Mouse (Mus musculus) activated CD4-positive, CD25-positive, alpha-beta regulatory T cell (primary cell): ENCODE measurements around the gene Hist1h2bb. TPM values are rescaled to one million over a fixed set of nuclear protein-coding genes. Genes with fewer than 3 reads are reported as not detected.

ENCODE experiments used
- polyA plus RNA-seq, 2 experiments: library from polyadenylated mRNA; unstranded; fragments of 100-300 nt; shearing (Covaris generic); gene quantifications; one replicate each; pipeline ENCODE4 v1.2.1; 2017

Hist1h2bb gene
- 1 to 10 TPM; 1.1 to 2.8 TPM for polyA plus RNA-seq

DNA sequence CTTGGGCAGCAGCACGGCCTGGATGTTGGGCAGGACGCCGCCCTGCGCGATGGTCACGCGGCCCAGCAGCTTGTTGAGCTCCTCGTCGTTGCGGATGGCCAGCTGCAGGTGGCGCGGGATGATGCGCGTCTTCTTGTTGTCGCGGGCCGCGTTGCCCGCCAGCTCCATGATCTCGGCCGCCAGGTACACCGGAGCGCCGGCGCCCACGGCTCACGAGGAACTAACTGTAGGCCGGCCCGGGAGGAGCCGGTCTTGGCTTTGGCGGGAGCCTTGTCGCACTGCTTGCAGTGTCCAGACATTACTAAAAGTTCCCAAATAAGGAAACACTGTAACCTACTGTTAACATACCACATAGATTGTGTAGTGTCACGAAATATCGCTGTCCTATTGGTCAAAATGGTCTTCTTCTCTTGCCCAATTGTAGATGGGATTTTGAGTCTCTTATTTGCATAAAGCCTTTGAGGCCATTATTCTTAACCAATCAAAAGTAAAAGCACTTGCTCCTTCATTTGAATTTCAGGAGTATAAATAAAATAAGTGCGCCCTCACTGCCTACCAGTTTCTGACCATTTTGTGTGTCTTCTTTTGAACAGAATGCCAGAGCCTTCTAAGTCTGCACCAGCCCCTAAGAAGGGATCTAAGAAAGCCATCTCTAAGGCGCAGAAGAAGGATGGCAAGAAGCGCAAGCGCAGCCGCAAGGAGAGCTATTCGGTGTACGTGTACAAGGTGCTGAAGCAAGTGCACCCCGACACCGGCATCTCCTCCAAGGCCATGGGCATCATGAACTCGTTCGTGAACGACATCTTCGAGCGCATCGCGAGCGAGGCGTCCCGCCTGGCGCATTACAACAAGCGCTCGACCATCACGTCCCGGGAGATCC is at the start of gene Hist1h2bb:
Hist1h2bb (plus strand) TSS at position 534 of the 880 bp plus-strand sequence.

DNA sequence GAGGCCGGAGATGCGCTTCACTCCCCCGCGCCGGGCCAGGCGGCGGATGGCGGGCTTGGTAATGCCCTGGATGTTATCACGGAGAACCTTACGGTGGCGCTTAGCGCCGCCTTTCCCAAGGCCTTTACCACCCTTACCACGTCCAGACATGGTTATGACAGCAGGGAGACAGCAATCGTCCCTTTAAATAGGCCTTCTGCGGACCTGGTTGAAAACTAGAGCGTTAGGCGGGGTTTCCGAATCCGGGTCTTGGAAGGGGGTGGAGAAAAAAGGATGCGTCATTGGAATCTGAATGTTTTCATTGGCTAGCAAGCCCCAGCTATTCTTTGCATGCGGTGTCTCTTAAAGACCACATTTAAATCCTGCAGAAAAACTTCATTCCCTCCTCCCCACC is 48.2 kb upstream of the Hist1h2bb start, which contains the start of gene Hist1h4c:
Hist1h4c (minus strand) TSS at position 155 of the 394 bp plus-strand sequence.

DNA sequence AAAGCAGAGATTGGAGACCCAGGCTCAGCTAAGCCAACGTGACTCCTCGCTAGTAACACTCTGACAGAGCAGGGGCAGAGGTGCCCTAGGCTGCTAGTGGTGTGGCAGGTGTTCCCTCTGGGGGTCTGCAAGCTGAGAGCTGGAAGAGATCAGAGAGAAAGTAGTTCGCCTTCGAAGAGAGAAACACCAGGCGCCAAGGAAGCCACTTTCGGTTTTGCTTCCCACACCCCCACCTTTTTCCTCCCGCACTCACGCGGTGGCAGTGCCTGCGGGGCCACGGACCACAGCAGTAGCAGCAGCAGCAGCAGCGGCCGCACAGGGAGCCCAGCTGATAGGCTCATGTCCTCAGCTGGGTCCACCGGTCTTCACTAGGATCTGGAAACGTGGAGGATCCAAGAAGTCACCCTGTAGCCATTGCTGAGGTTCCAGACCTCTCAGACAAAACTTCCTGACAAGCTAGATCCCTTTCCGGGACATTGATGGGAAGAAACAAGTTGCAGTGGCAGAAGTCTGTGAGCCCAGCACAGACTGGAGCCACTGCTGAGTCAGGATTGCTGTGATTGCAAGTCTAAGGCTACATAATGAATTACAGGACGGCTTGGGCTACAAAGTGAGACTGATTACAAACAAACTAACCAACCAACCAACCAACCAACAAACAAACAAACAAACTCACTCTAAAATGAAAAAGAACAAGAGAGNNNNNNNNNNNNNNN is 36.0 kb upstream of the Hist1h2bb start, which contains the start of gene Hfe:
Hfe (minus strand) TSS at position 481 of the 716 bp plus-strand sequence.

DNA sequence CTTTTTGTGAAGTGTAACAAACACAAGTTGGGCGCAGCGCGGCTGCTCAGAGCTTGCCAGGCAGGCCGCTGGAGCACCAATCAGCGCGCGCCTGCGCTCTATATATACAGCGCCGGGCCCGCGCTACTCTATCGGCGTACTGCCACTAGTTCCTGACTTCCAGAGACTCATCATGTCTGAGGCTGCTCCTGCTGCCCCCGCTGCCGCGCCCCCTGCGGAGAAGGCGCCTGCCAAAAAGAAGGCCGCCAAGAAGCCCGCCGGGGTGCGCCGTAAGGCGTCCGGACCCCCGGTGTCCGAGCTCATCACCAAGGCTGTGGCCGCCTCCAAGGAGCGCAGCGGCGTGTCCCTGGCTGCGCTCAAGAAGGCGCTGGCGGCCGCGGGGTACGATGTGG is 7.9 kb upstream of the Hist1h2bb start, which contains the start of gene Hist1h1c:
Hist1h1c (plus strand) TSS at position 132 of the 392 bp plus-strand sequence.

DNA sequence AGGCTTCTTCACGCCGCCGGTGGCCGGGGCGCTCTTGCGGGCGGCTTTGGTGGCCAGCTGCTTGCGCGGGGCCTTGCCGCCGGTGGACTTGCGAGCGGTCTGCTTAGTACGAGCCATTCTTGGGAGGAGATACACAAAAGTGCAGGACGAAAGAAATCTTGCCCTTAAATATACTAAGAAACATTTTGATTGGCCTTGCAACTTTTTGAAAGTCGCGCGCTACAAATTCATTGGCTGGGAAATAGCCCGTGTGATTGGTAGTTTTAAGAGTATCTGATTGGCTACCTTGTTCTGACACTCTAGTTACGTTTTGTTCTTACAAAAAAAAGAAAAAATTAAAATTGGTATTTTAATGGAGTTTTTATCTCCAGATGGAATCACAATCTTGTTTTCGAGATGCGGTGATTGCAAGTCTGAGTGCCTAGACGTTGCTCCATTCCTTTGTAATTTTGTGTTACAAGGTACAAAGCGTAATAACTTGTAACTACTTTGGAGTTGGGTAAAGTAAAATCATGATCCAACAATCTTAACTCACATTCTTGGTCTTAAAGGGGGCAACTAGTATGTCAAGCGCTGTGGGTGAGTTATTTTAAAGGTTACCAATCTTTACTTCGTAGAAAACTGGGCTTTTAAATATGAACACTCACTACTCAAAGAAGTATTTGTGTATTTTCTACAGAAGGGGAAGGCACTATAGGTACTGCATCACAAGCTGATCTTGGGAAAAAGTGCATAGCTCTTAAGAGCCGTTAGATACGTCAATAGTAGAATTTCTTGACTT is 963 bp upstream of the Hist1h2bb start, which contains the start of gene Hist1h3c:
Hist1h3c (minus strand) TSS at position 222 of the 781 bp plus-strand sequence.

DNA sequence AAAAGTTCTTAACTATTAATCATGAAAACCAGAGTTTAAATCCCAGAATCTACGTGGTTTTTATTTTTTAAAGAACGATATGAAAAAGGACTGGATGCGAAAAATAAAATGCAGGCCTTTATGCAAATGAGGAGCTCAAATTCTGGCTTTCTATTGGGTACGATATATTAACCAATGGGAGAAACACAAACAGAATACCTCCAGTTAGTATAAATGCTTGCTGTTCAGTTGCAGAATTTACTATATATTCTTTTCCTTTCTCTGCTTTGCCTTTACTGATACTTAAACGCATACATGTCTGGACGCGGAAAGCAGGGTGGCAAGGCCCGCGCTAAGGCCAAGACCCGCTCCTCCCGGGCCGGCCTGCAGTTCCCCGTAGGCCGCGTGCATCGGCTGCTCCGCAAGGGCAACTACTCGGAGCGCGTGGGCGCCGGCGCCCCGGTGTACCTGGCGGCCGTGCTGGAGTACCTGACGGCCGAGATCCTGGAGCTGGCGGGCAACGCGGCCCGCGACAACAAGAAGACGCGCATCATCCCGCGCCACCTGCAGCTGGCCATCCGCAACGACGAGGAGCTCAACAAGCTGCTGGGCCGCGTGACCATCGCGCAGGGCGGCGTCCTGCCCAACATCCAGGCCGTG is 4.4 kb downstream of the Hist1h2bb start, which contains the start of gene Hist1h2ab:
Hist1h2ab (plus strand) TSS at position 288 of the 639 bp plus-strand sequence.

DNA sequence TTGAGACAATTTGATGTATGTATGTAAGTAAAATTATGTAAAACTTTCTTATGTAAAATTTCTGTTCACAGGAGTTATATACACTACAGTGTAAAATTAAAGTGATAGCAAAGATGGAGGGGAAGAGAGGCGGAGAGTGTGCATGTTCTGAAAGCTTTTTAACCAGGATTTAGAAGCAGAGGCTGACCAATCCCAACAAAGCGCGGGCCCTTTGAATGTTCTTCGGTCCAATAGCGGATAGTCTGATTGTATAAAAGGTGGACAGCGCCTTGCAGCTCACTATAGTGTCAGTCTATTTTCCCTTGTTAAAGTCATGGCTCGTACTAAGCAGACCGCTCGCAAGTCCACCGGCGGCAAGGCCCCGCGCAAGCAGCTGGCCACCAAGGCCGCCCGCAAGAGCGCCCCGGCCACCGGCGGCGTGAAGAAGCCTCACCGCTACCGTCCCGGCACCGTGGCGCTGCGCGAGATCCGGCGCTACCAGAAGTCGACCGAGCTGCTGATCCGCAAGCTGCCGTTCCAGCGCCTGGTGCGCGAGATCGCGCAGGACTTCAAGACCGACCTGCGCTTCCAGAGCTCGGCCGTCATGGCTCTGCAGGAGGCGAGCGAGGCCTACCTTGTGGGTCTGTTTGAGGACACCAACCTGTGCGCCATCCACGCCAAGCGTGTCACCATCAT is 5.7 kb downstream of the Hist1h2bb start, which contains the start of gene Hist1h3b:
Hist1h3b (plus strand) TSS at position 201 of the 675 bp plus-strand sequence.

DNA sequence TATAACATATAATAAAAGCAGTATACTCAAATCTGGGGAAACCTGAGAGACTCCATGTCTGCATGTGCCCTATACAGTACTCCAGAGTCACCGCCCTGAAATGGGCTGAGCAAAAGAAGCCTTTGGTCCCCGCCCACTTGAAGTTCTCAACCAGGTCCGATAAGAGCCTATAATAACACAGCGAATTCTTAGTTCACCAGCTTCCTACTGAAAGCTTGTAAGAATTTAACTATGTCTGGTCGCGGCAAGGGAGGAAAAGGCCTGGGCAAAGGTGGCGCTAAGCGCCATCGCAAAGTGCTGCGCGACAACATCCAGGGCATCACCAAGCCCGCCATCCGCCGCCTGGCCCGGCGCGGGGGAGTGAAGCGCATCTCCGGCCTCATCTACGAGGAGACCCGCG is 10.3 kb downstream of the Hist1h2bb start, which contains the start of gene Hist1h4b:
Hist1h4b (plus strand) TSS at position 224 of the 400 bp plus-strand sequence.

DNA sequence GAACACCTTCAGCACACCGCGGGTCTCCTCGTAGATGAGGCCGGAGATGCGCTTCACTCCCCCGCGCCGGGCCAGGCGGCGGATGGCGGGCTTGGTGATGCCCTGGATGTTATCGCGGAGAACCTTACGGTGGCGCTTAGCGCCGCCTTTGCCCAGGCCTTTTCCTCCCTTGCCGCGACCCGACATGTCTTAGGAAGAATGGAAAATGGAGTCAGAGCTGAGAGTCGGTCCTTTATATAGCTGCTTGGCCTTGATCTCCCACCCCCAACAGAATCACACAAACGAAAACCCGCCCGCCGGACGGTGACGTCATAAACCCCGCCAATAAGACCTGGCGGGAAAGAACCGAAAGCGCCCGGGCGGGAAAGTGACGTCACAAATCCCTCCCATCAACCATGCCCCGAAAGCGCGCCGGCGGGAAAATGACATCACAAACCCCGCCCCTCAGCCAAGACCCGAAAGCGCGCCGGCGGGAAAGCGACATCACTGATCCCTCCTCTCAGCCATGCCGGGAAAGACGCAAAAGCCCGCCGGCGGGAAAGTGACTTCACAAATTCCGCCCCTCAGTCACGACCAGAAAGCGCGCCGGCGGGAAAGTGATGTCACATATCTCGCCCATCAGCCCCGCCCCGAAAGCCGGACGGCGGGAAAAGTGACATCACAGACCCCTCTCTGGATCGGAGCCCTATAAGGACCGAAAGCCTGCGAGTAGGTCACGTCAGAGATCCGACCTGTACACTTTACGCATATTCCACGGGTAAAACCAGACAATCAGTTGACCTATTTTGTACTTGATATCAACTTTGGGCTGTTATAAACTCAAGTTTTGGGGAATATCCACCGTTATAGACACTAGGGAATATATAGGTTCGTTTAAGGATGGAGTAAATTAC is 14.7 kb downstream of the Hist1h2bb start, which contains the start of gene Hist1h4a:
Hist1h4a (minus strand) TSS at position 259 of the 893 bp plus-strand sequence.

DNA sequence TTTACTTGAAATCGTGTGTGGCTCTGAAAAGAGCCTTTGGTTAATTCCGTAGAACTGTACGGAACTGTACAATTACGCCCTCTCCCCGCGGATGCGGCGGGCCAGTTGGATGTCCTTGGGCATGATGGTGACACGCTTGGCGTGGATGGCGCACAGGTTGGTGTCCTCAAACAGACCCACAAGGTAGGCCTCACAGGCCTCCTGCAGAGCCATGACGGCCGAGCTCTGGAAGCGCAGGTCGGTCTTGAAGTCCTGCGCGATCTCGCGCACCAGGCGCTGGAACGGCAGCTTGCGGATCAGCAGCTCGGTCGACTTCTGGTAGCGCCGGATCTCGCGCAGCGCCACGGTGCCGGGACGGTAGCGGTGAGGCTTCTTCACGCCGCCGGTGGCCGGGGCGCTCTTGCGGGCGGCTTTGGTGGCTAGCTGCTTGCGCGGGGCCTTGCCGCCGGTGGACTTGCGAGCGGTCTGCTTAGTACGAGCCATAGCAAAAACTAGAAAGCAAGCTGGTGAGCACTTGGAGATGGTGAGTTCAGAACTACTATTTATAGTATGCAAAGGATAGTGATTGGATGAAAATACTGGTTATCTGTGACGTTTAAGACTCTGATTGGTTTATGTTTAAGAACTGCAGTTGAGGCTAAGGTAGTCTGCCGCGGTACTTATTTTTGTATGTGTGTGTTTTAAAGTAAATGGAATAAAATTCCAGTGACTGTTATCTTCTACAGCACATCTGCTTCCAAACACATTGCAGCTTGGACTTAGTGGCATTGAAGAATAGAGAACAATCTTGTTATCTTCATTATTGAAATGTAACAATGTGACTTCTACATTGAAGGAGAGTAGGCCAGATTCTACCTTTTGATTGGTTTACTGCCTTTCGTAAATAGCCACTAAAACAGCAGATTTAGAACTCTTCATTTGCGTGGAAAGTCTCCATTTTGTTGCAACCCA is 15.6 kb downstream of the Hist1h2bb start, which contains the start of gene Hist1h3a:
Hist1h3a (minus strand) TSS at position 516 of the 951 bp plus-strand sequence.

DNA sequence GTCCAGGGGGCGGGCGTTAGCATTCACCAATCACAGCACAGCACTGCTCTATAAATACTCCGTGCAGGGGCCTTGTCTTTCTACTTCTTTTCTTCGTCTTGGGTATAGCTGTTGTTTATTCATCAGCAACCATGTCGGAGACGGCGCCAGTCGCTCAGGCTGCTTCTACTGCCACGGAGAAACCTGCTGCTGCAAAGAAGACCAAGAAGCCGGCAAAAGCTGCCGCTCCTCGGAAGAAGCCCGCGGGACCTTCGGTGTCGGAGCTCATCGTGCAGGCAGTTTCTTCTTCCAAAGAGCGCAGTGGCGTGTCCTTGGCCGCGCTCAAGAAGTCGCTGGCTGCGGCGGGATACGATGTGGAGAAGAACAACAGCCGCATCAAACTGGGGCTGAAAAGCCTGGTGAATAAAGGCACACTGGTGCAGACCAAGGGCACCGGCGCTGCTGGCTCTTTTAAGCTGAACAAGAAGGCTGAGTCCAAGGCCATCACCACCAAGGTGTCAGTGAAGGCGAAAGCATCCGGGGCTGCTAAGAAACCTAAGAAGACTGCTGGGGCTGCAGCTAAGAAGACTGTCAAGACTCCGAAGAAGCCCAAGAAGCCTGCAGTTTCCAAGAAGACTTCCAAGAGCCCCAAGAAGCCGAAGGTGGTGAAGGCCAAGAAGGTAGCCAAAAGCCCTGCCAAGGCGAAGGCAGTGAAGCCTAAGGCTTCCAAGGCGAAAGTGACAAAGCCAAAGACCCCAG is 17.2 kb downstream of the Hist1h2bb start, which contains the start of gene Hist1h1a:
Hist1h1a (plus strand) TSS at position 81 of the 738 bp plus-strand sequence.

DNA sequence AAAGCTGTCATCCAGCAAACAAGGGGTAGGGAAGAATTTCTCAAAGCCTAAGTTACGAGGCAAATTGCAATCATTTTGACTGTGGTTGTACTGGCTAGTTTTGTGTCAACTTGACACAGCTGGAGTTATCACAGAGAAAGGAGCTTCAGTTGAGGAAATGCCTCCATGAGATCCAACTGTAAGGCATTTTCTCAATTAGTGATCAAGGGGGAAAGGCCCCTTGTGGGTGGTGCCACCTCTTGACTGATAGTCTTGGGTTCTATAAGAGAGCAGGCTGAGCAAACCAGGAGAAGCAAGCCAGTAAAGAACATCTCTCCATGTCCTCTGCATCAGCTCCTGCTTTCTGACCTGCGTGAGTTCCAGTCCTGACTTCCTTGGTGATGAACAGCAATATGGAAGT is 23.1 kb downstream of the Hist1h2bb start, which contains the start of gene Trim38:
Trim38 (plus strand) TSS at position 301 of the 400 bp plus-strand sequence.

Other genes starting within 250 kb of the Hist1h2bb start
- 1 to 10 TPM; 1.3 to 4.8 TPM for gene Hist1h4h, start 215.7 kb upstream of the Hist1h2bb start, polyA plus RNA-seq
- gene Hist1h2af, start 212.8 kb upstream of the Hist1h2bb start, polyA plus RNA-seq: not detected
- not detected for gene Hist1h3g, start 211.3 kb upstream of the Hist1h2bb start, polyA plus RNA-seq
- under 1 TPM; 0.27 to 0.59 TPM for gene Hist1h2bh, start 203.3 kb upstream of the Hist1h2bb start, polyA plus RNA-seq
- under 1 TPM; 0.41 to 0.84 TPM for gene Hist1h3f, start 202.7 kb upstream of the Hist1h2bb start, polyA plus RNA-seq
- 1 to 10 TPM in 1 of 2 experiments, not detected in 1; 2.0 TPM for gene Hist1h4f, start 195.1 kb upstream of the Hist1h2bb start, polyA plus RNA-seq
- gene Hist1h1d, start 193.5 kb upstream of the Hist1h2bb start, polyA plus RNA-seq: under 1 TPM; 0.64 to 0.98 TPM
- gene Hist1h3e, start 184.4 kb upstream of the Hist1h2bb start, polyA plus RNA-seq: 1 to 10 TPM; 1.4 to 5.5 TPM
- 10 to 100 TPM in 1 of 2 experiments, 1 to 10 TPM in 1; 7.7 to 16.3 TPM for gene Hist1h2ae, start 175.5 kb upstream of the Hist1h2bb start, polyA plus RNA-seq
- 1 to 10 TPM; 2.7 to 5.0 TPM for gene Hist1h2bg, start 175.3 kb upstream of the Hist1h2bb start, polyA plus RNA-seq
- not detected for gene Hist1h2bf, start 172.5 kb upstream of the Hist1h2bb start, polyA plus RNA-seq
- under 1 TPM in 1 of 2 experiments, not detected in 1; 0.38 TPM for gene Hist1h2ad, start 172.4 kb upstream of the Hist1h2bb start, polyA plus RNA-seq
- gene Hist1h3d, start 171.0 kb upstream of the Hist1h2bb start, polyA plus RNA-seq: under 1 TPM in 1 of 2 experiments, not detected in 1; 0.44 TPM
- gene Hist1h4d, start 165.1 kb upstream of the Hist1h2bb start, polyA plus RNA-seq: 10 to 100 TPM; 23.0 to 41.6 TPM
- 1 to 10 TPM; 1.2 to 1.4 TPM for gene Hist1h2be, start 125.6 kb upstream of the Hist1h2bb start, polyA plus RNA-seq
- 10 to 100 TPM in 1 of 2 experiments, 1 to 10 TPM in 1; 7.1 to 18.0 TPM for gene Hist1h1e, start 124.2 kb upstream of the Hist1h2bb start, polyA plus RNA-seq
- under 1 TPM; 0.55 to 0.80 TPM for gene Hist1h2ac, start 62.8 kb upstream of the Hist1h2bb start, polyA plus RNA-seq
- gene Hist1h2bc, start 62.5 kb upstream of the Hist1h2bb start, polyA plus RNA-seq: 1 to 10 TPM; 3.0 to 4.1 TPM
- gene Hist1h1t, start 50.9 kb upstream of the Hist1h2bb start, polyA plus RNA-seq: under 1 TPM in 1 of 2 experiments, not detected in 1; 0.38 TPM
- 1 to 10 TPM; 3.3 to 6.0 TPM for gene Hist1h4c, start 48.3 kb upstream of the Hist1h2bb start, polyA plus RNA-seq
- 1 to 10 TPM; 1.3 to 2.6 TPM for gene Hfe, start 35.9 kb upstream of the Hist1h2bb start, polyA plus RNA-seq
- 10 to 100 TPM; 13.3 to 18.7 TPM for gene Hist1h1c, start 7.9 kb upstream of the Hist1h2bb start, polyA plus RNA-seq
- gene Hist1h3c, start 1.1 kb upstream of the Hist1h2bb start, polyA plus RNA-seq: 1 to 10 TPM; 2.7 to 3.1 TPM
- 1 to 10 TPM; 4.6 to 7.2 TPM for gene Hist1h2ab, start 4.4 kb downstream of the Hist1h2bb start, polyA plus RNA-seq
- gene Hist1h3b, start 5.5 kb downstream of the Hist1h2bb start, polyA plus RNA-seq: 1 to 10 TPM in 1 of 2 experiments, not detected in 1; 1.4 TPM
- 1 to 10 TPM; 5.4 to 5.6 TPM for gene Hist1h4b, start 10.3 kb downstream of the Hist1h2bb start, polyA plus RNA-seq
- gene Hist1h4a, start 14.5 kb downstream of the Hist1h2bb start, polyA plus RNA-seq: not detected
- gene Hist1h3a, start 15.7 kb downstream of the Hist1h2bb start, polyA plus RNA-seq: 1 to 10 TPM; 5.1 TPM
- gene Hist1h1a, start 16.9 kb downstream of the Hist1h2bb start, polyA plus RNA-seq: 1 to 10 TPM; 2.5 to 3.0 TPM
- under 1 TPM in 1 of 2 experiments, not detected in 1; 0.17 TPM for gene Trim38, start 23.2 kb downstream of the Hist1h2bb start, polyA plus RNA-seq
- under 1 TPM in 1 of 2 experiments, not detected in 1; 0.09 TPM for gene Slc17a2, start 60.3 kb downstream of the Hist1h2bb start, polyA plus RNA-seq
- not detected for gene Slc17a3, start 92.7 kb downstream of the Hist1h2bb start, polyA plus RNA-seq
- under 1 TPM in 1 of 2 experiments, not detected in 1; 0.09 TPM for gene Slc17a1, start 121.0 kb downstream of the Hist1h2bb start, polyA plus RNA-seq
- gene Slc17a4, start 168.3 kb downstream of the Hist1h2bb start, polyA plus RNA-seq: not detected
- not detected for gene Hist1h2ba, start 187.4 kb downstream of the Hist1h2bb start, polyA plus RNA-seq
- gene Hist1h2aa, start 187.7 kb downstream of the Hist1h2bb start, polyA plus RNA-seq: not detected
- not detected for gene Scgn, start 244.5 kb downstream of the Hist1h2bb start, polyA plus RNA-seq